Mouse (Mus musculus) lung, embryonic 14.5 days (tissue): ENCODE results near the gene Idh3b. TPM values are rescaled to one million over a fixed set of nuclear protein-coding genes. Genes with fewer than 3 reads are reported as not detected.

Experiments
- ATAC-seq: fragments of 200-750 bp; cut with Nextera tagmentation; 2 replicates; pipeline ENCODE4 v1.8.0; 2017; ENCODE audit warnings: mild to moderate bottlenecking, moderate TSS enrichment, moderate library complexity; ENCODE audit not compliant: insufficient read depth
- DNase-seq: peaks from one replicate; pipeline ENCODE4 v3.0.0-alpha.2; 2015
- H3K27ac ChIP-seq: fragments of 300-500 bp; sonication (generic); 2 replicates; pipeline ENCODE4 v1.5.1; 2014; ENCODE audit warnings: low read depth, mild to moderate bottlenecking, moderate library complexity
- H3K27me3 ChIP-seq: fragments of 300-500 bp; sonication (generic); 2 replicates; pipeline ENCODE4 v1.6.1; 2014; ENCODE audit warnings: low read length, control low read depth; ENCODE audit not compliant: insufficient read depth
- H3K36me3 ChIP-seq: fragments of 300-500 bp; sonication (generic); 2 replicates; pipeline ENCODE4 v1.6.1; 2014; ENCODE audit warnings: control low read depth; ENCODE audit not compliant: insufficient read depth
- H3K4me1 ChIP-seq: fragments of 300-500 bp; sonication (generic); 2 replicates; pipeline ENCODE4 v1.6.1; 2014; ENCODE audit warnings: antibody characterized with exemption, control low read depth; ENCODE audit not compliant: insufficient read depth
- H3K4me2 ChIP-seq: fragments of 300-500 bp; sonication (generic); 2 replicates; pipeline ENCODE4 v1.6.1; 2014; ENCODE audit warnings: mild to moderate bottlenecking
- H3K4me3 ChIP-seq: fragments of 300-500 bp; sonication (generic); 2 replicates; pipeline ENCODE4 v1.5.1; 2014; ENCODE audit warnings: low read depth, low read length
- H3K9ac ChIP-seq: fragments of 300-500 bp; sonication (generic); 2 replicates; pipeline ENCODE4 v1.6.1; 2014
- H3K9me3 ChIP-seq: fragments of 300-500 bp; sonication (generic); 2 replicates; pipeline ENCODE4 v1.6.1; 2016; ENCODE audit warnings: low read depth, low read length, control low read depth
- CTCF ChIP-seq: IDR thresholded peaks from 2 replicates; pipeline ENCODE4 v1.5.1; 2016; ENCODE audit warnings: antibody characterized with exemption, low read depth
- WGBS: fragments of 180-500 bp; shearing (Covaris S2); extraction: QIAGEN DNeasy Blood & Tissue Kit; methylation state at CpG from one replicate; pipeline ENCODE4 v1.1.7; 2014; 5-methylcytosine and 5-hydroxymethylcytosine counted together
- polyA plus RNA-seq: library from polyadenylated mRNA; unstranded; fragments of >200 nt; fragmentation: Nextera tagmentation; extraction: Ambion mirVana; gene quantifications from 2 replicates; pipeline ENCODE4 v1.2.1, GENCODE M21; 2014

Idh3b gene
- polyA plus RNA-seq, 1 experiment from 2014 or later: 151 TPM

GRCm38 (mm10) chr2:130289086-130289485, 4.7 kb upstream of the Idh3b start:
- ATAC-seq (no peak), DNase-seq (no peak)
- H3K4me3 ChIP-seq: no peak overlapping the region
- no peak overlapping the region for H3K4me2 ChIP-seq
- peaks cover 2% of the 10 kb centered on the region; the same call in 1 of the 2 replicates for H3K27me3 ChIP-seq
- no peak overlapping the region for H3K9ac ChIP-seq
- WGBS: 48% methylated on average over 4 of the region's 4 CpGs
- TF ChIP-seq CTCF: no peak
- no peaks in the 10 kb centered on the region for H3K36me3 ChIP-seq
- H3K9me3 ChIP-seq: no peaks in the 10 kb centered on the region
- H3K4me1 ChIP-seq: no peaks in the 10 kb centered on the region
- H3K27ac ChIP-seq: no peak overlapping the region

- Histone ChIP-seq H3K4me3 (no peak overlapping the region), H3K36me3 (peaks cover 61% of the 10 kb centered on the region), H3K4me2 (no peak overlapping the region), H3K27me3 (no peaks in the 10 kb centered on the region), H3K9ac (no peak overlapping the region), H3K4me1 (peaks cover 7% of the 10 kb centered on the region; the same call in 1 of the 2 replicates), H3K9me3 (no peaks in the 10 kb centered on the region), H3K27ac (no peak overlapping the region)
- TF ChIP-seq CTCF: no peak
- ATAC-seq (no peak), DNase-seq (no peak)
- 69% methylated on average over 4 of the region's 4 CpGs for WGBS
These were observed 3.5 kb downstream of the Idh3b start for GRCm38 (mm10) chr2:130280818-130281217.

GRCm38 (mm10) chr2:130280224-130280623, 4.1 kb downstream of the Idh3b start:
- no peak overlapping the region for H3K27ac ChIP-seq
- H3K4me2 ChIP-seq: no peak overlapping the region
- ATAC-seq (no peak), DNase-seq (no peak)
- H3K36me3 ChIP-seq: peaks cover 67% of the 10 kb centered on the region
- no peak overlapping the region for H3K4me3 ChIP-seq
- WGBS: 49% methylated on average over 7 of the region's 7 CpGs
- no peaks in the 10 kb centered on the region for H3K9me3 ChIP-seq
- peaks cover 12% of the 10 kb centered on the region; the same call in 1 of the 2 replicates for H3K4me1 ChIP-seq
- no peaks in the 10 kb centered on the region for H3K27me3 ChIP-seq
- no peak for TF ChIP-seq CTCF
- H3K9ac ChIP-seq: no peak overlapping the region

GRCm38 (mm10) chr2:130279600-130280091, 4.7 kb downstream of the Idh3b start:
- no peaks in the 10 kb centered on the region for H3K9me3 ChIP-seq

GRCm38 (mm10) chr2:130275649-130276048, 8.7 kb downstream of the Idh3b start:
- peaks cover 55% of the 10 kb centered on the region for H3K36me3 ChIP-seq
- no peaks in the 10 kb centered on the region for H3K9me3 ChIP-seq
- H3K4me3 ChIP-seq: peak overlapping the region; percentile 88
- WGBS: 37% methylated on average over 6 of the region's 6 CpGs
- no peak for ATAC-seq
- H3K9ac ChIP-seq: peak overlapping the region; percentile 89; the same call in 1 of the 2 replicates
- H3K27me3 ChIP-seq: no peaks in the 10 kb centered on the region
- peak overlapping the region; percentile 77 for H3K4me2 ChIP-seq
- DNase-seq: peak; percentile 83
- TF ChIP-seq CTCF: peak; percentile 80
- peaks cover 10% of the 10 kb centered on the region; the same call in 1 of the 2 replicates for H3K4me1 ChIP-seq
- no peak overlapping the region for H3K27ac ChIP-seq

More at GRCm38 (mm10) chr2:130279600-130280091, 4.7 kb downstream of the Idh3b start:
- ATAC-seq (no peak), DNase-seq (no peak)
- 38% methylated on average over 8 of the region's 8 CpGs for WGBS
- Histone ChIP-seq H3K36me3 (peaks cover 70% of the 10 kb centered on the region), H3K27ac (no peak overlapping the region), H3K4me1 (peaks cover 12% of the 10 kb centered on the region; the same call in 1 of the 2 replicates), H3K9ac (no peak overlapping the region), H3K4me3 (no peak overlapping the region), H3K27me3 (no peaks in the 10 kb centered on the region), H3K4me2 (no peak overlapping the region)
- TF ChIP-seq CTCF: no peak

GRCm38 (mm10) chr2:130274862-130275261, 9.5 kb downstream of the Idh3b start:
- Histone ChIP-seq H3K4me3 (peak overlapping the region; percentile 88), H3K27ac (peak overlapping the region; percentile 94), H3K4me1 (peaks cover 10% of the 10 kb centered on the region; the same call in 1 of the 2 replicates), H3K4me2 (peak overlapping the region; percentile 77), H3K9ac (peak overlapping the region; percentile 89), H3K27me3 (no peaks in the 10 kb centered on the region), H3K9me3 (no peaks in the 10 kb centered on the region), H3K36me3 (peaks cover 47% of the 10 kb centered on the region)
- DNase-seq (no peak), ATAC-seq (no peak)
- TF ChIP-seq CTCF: no peak
- WGBS: under 1% methylated on average over 10 of the region's 10 CpGs

- peak within 1 kb of the TSS; percentile 88 for H3K4me3 ChIP-seq
- under 1% methylated on average over 68 of the region's 68 CpGs for WGBS
- peaks cover 10% of the 10 kb centered on the region; the same call in 1 of the 2 replicates for H3K4me1 ChIP-seq
- peak within 1 kb of the TSS; percentile 77 for H3K4me2 ChIP-seq
- peaks cover 42% of the 10 kb centered on the region for H3K36me3 ChIP-seq
- no peak for TF ChIP-seq CTCF
- ATAC-seq: peak; percentile 98
- H3K27me3 ChIP-seq: no peaks in the 10 kb centered on the region
- DNase-seq: peak; percentile 99
- H3K27ac ChIP-seq: peak within 1 kb of the TSS; percentile 94
- no peaks in the 10 kb centered on the region for H3K9me3 ChIP-seq
- H3K9ac ChIP-seq: peak within 1 kb of the TSS; percentile 89
These were observed 10.0 kb downstream of the Idh3b start, which contains the start of gene Nop56 for GRCm38 (mm10) chr2:130274149-130274861. Gene Nop56 (plus strand): TSS chr2:130274430.
